Mouse (Mus musculus): ENCODE data around the gene Cybrd1. TPM values are rescaled to one million over a fixed set of nuclear protein-coding genes. Genes with fewer than 3 reads are reported as not detected.

The Cybrd1 gene
- polyA plus RNA-seq, 1 experiment from 2014 or later: 13.0 TPM

DNA sequence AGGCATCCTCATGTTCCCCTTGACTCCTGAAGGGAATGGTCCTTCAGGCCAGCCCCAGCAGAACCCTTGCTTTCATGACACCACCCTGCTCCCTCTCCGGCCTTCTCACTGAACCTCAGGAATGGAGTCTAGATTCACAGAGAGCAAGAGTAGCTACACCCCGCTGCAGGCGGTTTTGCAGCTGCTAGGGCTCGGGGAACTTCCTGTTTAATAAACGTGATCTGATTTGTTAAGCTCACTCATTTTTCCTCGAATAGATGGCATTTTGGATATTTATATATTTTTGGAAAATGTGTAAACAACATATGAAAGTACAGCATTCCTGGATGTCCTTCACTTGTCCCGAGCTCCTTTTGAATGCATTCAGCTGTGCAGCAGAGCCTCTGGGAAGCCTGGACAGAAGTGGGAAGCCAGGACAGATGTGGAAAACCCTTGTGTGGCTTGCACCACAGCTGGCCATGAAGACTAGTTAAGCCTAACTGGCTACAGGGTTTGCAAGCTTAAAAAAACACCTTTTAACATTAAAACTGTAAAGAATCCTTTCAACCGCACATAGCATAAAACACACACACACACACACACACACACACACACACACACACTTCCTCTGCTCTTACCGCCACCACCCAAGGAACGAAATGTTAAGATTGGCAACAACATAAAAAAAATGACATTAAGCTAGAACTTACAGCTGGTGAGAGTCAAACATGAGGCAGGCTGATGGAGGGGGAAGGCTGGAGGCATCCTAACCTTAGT is 10.2 kb downstream of the Cybrd1 start:
- TF ChIP-seq EP300 (optimal IDR thresholded peaks at IDR 0.05) (no peak), CTCF (IDR thresholded peaks at IDR 0.05; ENCODE audit: low read depth) (no peak)

DNA sequence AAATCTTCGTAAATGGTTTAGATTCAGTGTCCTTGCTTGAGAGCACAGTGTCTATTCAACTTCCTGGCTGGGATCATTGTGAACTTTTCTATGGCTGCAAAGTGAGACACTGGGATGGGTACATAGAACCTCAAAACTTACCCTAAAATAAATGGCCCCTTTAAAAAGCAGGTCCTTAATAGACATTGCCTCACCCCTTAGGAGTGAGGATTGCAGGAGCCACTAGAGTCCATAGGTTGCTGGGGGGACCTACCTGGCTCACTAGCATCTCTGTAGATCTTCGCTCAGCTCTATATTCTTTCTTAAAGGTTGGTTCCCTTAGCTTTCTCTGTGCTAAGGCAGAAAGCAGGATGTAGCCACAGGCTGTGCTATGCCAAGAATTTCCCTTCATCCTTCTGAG is 12.6 kb downstream of the Cybrd1 start:
- no peak overlapping the region for H3K4me3 ChIP-seq (ENCODE audit: low read depth, low read length)
- H3K36me3 ChIP-seq (ENCODE audit: control insufficient read depth, insufficient read depth, low read length): no peaks in the 10 kb centered on the region
- H3K9ac ChIP-seq (ENCODE audit: low read length): no peak overlapping the region
- no peak overlapping the region for H3K4me2 ChIP-seq (replicated peaks; ENCODE audit: low read depth)
- TF ChIP-seq CTCF (IDR thresholded peaks at IDR 0.05; ENCODE audit: low read depth) (no peak), EP300 (optimal IDR thresholded peaks at IDR 0.05) (no peak)
- no peaks in the 10 kb centered on the region for H3K9me3 ChIP-seq (ENCODE audit: control insufficient read depth, low read length)
- H3K27ac ChIP-seq (replicated peaks): no peak overlapping the region
- DNase-seq (ENCODE audit: low spot score) (no peak), ATAC-seq (ENCODE audit: low FRiP score, low TSS enrichment) (no peak)
- no peaks in the 10 kb centered on the region for H3K27me3 ChIP-seq (ENCODE audit: control insufficient read depth, insufficient read depth, low read length)
- no peaks in the 10 kb centered on the region for H3K4me1 ChIP-seq (replicated peaks; ENCODE audit: control insufficient read depth, insufficient read depth)
- 90% methylated on average over 2 of the region's 2 CpGs for WGBS

More for the DNA sequence above, 10.2 kb downstream of the Cybrd1 start:
- Histone ChIP-seq H3K4me2 (replicated peaks; ENCODE audit: low read depth) (no peak overlapping the region), H3K27me3 (ENCODE audit: control insufficient read depth, insufficient read depth, low read length) (no peaks in the 10 kb centered on the region), H3K9ac (ENCODE audit: low read length) (no peak overlapping the region), H3K4me3 (ENCODE audit: low read depth, low read length) (no peak overlapping the region), H3K9me3 (ENCODE audit: control insufficient read depth, low read length) (no peaks in the 10 kb centered on the region), H3K4me1 (replicated peaks; ENCODE audit: control insufficient read depth, insufficient read depth) (0 out of 2 replicates have a peak, but pooled peaks cover 2% of the 10 kb centered on the region), H3K27ac (replicated peaks) (no peak overlapping the region), H3K36me3 (ENCODE audit: control insufficient read depth, insufficient read depth, low read length) (no peaks in the 10 kb centered on the region)
- no peak; the same call in 1 of the 2 replicates for ATAC-seq (ENCODE audit: low FRiP score, low TSS enrichment)
- DNase-seq (ENCODE audit: low spot score): no peak
- WGBS: 46% methylated on average over 10 of the region's 10 CpGs

GRCm38 (mm10) chr2:71131866-71132496 is 14.3 kb downstream of the Cybrd1 start:
- Histone ChIP-seq H3K27me3 (ENCODE audit: control insufficient read depth, insufficient read depth, low read length) (no peaks in the 10 kb centered on the region), H3K9me3 (ENCODE audit: control insufficient read depth, low read length) (no peaks in the 10 kb centered on the region), H3K9ac (ENCODE audit: low read length) (no peak overlapping the region), H3K4me2 (replicated peaks; ENCODE audit: low read depth) (no peak overlapping the region), H3K27ac (replicated peaks) (no peak overlapping the region), H3K4me1 (replicated peaks; ENCODE audit: control insufficient read depth, insufficient read depth) (no peaks in the 10 kb centered on the region), H3K4me3 (ENCODE audit: low read depth, low read length) (no peak overlapping the region), H3K36me3 (ENCODE audit: control insufficient read depth, insufficient read depth, low read length) (no peaks in the 10 kb centered on the region)
- ATAC-seq (ENCODE audit: low FRiP score, low TSS enrichment): no peak
- TF ChIP-seq CTCF (IDR thresholded peaks at IDR 0.05; ENCODE audit: low read depth): no peak
- DNase-seq (ENCODE audit: low spot score): no peak
- 69% methylated on average over 3 of the region's 3 CpGs for WGBS

- no peak for DNase-seq (ENCODE audit: low spot score)
- Histone ChIP-seq H3K4me1 (replicated peaks; ENCODE audit: control insufficient read depth, insufficient read depth) (no peaks in the 10 kb centered on the region), H3K9ac (ENCODE audit: low read length) (no peak overlapping the region), H3K27me3 (ENCODE audit: control insufficient read depth, insufficient read depth, low read length) (no peaks in the 10 kb centered on the region), H3K4me2 (replicated peaks; ENCODE audit: low read depth) (no peak overlapping the region), H3K4me3 (ENCODE audit: low read depth, low read length) (no peak overlapping the region), H3K9me3 (ENCODE audit: control insufficient read depth, low read length) (no peaks in the 10 kb centered on the region), H3K27ac (replicated peaks) (no peak overlapping the region), H3K36me3 (ENCODE audit: control insufficient read depth, insufficient read depth, low read length) (0 out of 2 replicates have a peak, but pooled peaks cover 4% of the 10 kb centered on the region)
- ATAC-seq (ENCODE audit: low FRiP score, low TSS enrichment): no peak
- WGBS: 74% methylated on average over 9 of the region's 9 CpGs
- TF ChIP-seq EP300 (optimal IDR thresholded peaks at IDR 0.05) (no peak), CTCF (IDR thresholded peaks at IDR 0.05; ENCODE audit: low read depth) (no peak)
Measured at GRCm38 (mm10) chr2:71134041-71134505, 16.4 kb downstream of the Cybrd1 start.

GRCm38 (mm10) chr2:71134836-71135235 is 17.1 kb downstream of the Cybrd1 start:
- no peak overlapping the region for H3K9ac ChIP-seq (ENCODE audit: low read length)
- ATAC-seq (ENCODE audit: low FRiP score, low TSS enrichment): no peak
- no peak overlapping the region for H3K4me2 ChIP-seq (replicated peaks; ENCODE audit: low read depth)
- H3K27me3 ChIP-seq (ENCODE audit: control insufficient read depth, insufficient read depth, low read length): no peaks in the 10 kb centered on the region
- DNase-seq (ENCODE audit: low spot score): no peak
- 0 out of 2 replicates have a peak, but pooled peaks cover 4% of the 10 kb centered on the region for H3K36me3 ChIP-seq (ENCODE audit: control insufficient read depth, insufficient read depth, low read length)
- H3K9me3 ChIP-seq (ENCODE audit: control insufficient read depth, low read length): no peaks in the 10 kb centered on the region
- 76% methylated on average over 5 of the region's 5 CpGs for WGBS
- no peak overlapping the region for H3K27ac ChIP-seq (replicated peaks)
- H3K4me3 ChIP-seq (ENCODE audit: low read depth, low read length): no peak overlapping the region
- no peaks in the 10 kb centered on the region for H3K4me1 ChIP-seq (replicated peaks; ENCODE audit: control insufficient read depth, insufficient read depth)
- no peak for TF ChIP-seq CTCF (IDR thresholded peaks at IDR 0.05; ENCODE audit: low read depth)

DNA sequence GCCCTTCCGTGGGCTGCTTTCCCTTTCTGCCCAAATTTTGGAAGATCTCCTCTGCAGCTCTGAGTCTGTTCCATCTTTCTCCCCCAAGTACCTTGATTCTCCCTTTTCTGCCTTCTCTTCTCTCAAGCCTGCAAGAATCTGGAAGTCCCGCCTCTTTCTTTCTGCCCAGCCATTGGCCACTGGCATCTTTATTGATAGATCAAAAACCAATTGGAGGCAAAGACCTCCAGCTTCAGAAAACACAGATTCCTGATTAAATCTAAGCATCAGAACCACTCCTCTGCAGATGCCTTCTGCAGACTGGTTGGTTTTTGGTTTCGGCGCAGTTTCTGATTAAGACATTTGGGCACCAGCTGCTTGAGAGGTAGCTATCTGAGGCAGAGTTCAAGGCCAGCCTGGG is 22.9 kb downstream of the Cybrd1 start:
- no peak overlapping the region for H3K4me3 ChIP-seq (ENCODE audit: low read depth, low read length)
- H3K9ac ChIP-seq (ENCODE audit: low read length): no peak overlapping the region
- H3K9me3 ChIP-seq (ENCODE audit: control insufficient read depth, low read length): no peaks in the 10 kb centered on the region
- no peaks in the 10 kb centered on the region for H3K27me3 ChIP-seq (ENCODE audit: control insufficient read depth, insufficient read depth, low read length)
- no peaks in the 10 kb centered on the region for H3K4me1 ChIP-seq (replicated peaks; ENCODE audit: control insufficient read depth, insufficient read depth)
- DNase-seq (ENCODE audit: low spot score) (no peak), ATAC-seq (ENCODE audit: low FRiP score, low TSS enrichment) (no peak)
- no peak overlapping the region for H3K4me2 ChIP-seq (replicated peaks; ENCODE audit: low read depth)
- no peak overlapping the region for H3K27ac ChIP-seq (replicated peaks)
- WGBS: 72% methylated on average over 4 of the region's 4 CpGs
- no peak for TF ChIP-seq CTCF (IDR thresholded peaks at IDR 0.05; ENCODE audit: low read depth)
- no peak for TF ChIP-seq EP300 (optimal IDR thresholded peaks at IDR 0.05)
- 0 out of 2 replicates have a peak, but pooled peaks cover 4% of the 10 kb centered on the region for H3K36me3 ChIP-seq (ENCODE audit: control insufficient read depth, insufficient read depth, low read length)

Measured in stomach, postnatal 0 days (tissue).